Mouse (Mus musculus) lung, embryonic 16.5 days (tissue): ENCODE data around the gene Tmc7. TPM values are rescaled to one million over a fixed set of nuclear protein-coding genes. Genes with fewer than 3 reads are reported as not detected.
A peak's percentile ranks its signal among the peaks of the same experiment; 100 is the strongest.

Experiments
- ATAC-seq: fragments of 200-750 bp; cut with Nextera tagmentation; 2 replicates; pipeline ENCODE4 v1.8.0; 2017; ENCODE audit warnings: low read depth, mild to moderate bottlenecking, moderate library complexity
- H3K27ac ChIP-seq: fragments of 300-500 bp; sonication (generic); 2 replicates; pipeline ENCODE4 v1.5.1; 2014; ENCODE audit warnings: mild to moderate bottlenecking, control low read depth, low read length
- H3K27me3 ChIP-seq: fragments of 300-500 bp; sonication (generic); 2 replicates; pipeline ENCODE4 v1.6.1; 2014; ENCODE audit warnings: low read depth, low read length, mixed read lengths; ENCODE audit not compliant: control insufficient read depth, insufficient read depth
- H3K36me3 ChIP-seq: fragments of 300-500 bp; sonication (generic); 2 replicates; pipeline ENCODE4 v1.6.1; 2014; ENCODE audit warnings: low read length; ENCODE audit not compliant: control insufficient read depth, insufficient read depth
- H3K4me1 ChIP-seq: fragments of 300-500 bp; sonication (generic); replicated peaks from 2 replicates; pipeline ENCODE4 v1.6.1; 2014; ENCODE audit warnings: low read length, mixed read lengths; ENCODE audit not compliant: control insufficient read depth, insufficient read depth
- H3K4me2 ChIP-seq: fragments of 300-500 bp; sonication (generic); 2 replicates; pipeline ENCODE4 v1.6.1; 2014; ENCODE audit warnings: low read depth, low read length, control low read depth
- H3K4me3 ChIP-seq: fragments of 300-500 bp; sonication (generic); 2 replicates; pipeline ENCODE4 v1.5.1; 2014; ENCODE audit warnings: mild to moderate bottlenecking, low read length, control low read depth
- H3K9ac ChIP-seq: fragments of 300-500 bp; sonication (generic); 2 replicates; pipeline ENCODE4 v1.6.1; 2014; ENCODE audit warnings: low read length, control low read depth
- H3K9me3 ChIP-seq: fragments of 300-500 bp; sonication (generic); 2 replicates; pipeline ENCODE4 v1.6.1; 2016; ENCODE audit warnings: low read length; ENCODE audit not compliant: control insufficient read depth
- WGBS: fragments of 180-500 bp; shearing (Covaris S2); extraction: QIAGEN DNeasy Blood & Tissue Kit; methylation state at CpG from one replicate; pipeline ENCODE4 v1.1.7; 2014; 5-methylcytosine and 5-hydroxymethylcytosine counted together
- polyA plus RNA-seq: library from polyadenylated mRNA; unstranded; fragments of >200 nt; fragmentation: Nextera tagmentation; extraction: Ambion mirVana; gene quantifications from 2 replicates; pipeline ENCODE4 v1.2.1, GENCODE M21; 2015

Gene Tmc7
- polyA plus RNA-seq, 1 experiment from 2014 or later = 3.3 TPM

DNA sequence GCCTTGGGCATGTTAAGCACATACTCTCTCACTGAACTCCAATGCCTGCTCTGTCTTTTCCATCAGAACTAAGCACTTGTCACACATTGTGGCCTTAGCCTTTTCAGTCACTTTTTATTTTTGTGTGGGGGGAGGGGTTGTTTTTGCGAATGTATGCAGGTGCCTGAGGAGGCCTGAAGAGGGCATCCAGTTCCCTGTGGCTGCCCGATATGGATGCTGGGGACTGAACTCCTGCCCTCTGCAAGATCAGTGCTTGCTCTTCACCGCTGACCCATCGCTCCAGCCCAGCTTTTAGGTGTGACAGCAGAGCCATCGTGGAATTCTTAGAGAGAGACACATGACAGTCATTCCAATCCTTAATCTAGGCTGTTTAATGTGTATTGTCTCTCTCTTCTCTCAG is 13.2 kb downstream of the Tmc7 start:
- WGBS = 54% methylated on average over 5 of the region's 5 CpGs
- ATAC-seq = no peak
- no peak overlapping the region for H3K4me2 ChIP-seq

GRCm38 (mm10) chr7:118569121-118569543 is 15.4 kb downstream of the Tmc7 start:
- Histone ChIP-seq H3K4me1 (no peaks in the 10 kb centered on the region), H3K9ac (no peak overlapping the region), H3K27me3 (no peaks in the 10 kb centered on the region), H3K4me2 (no peak overlapping the region), H3K36me3 (no peaks in the 10 kb centered on the region), H3K27ac (no peak overlapping the region), H3K9me3 (no peaks in the 10 kb centered on the region; the same call in 1 of the 2 replicates), H3K4me3 (no peak overlapping the region)
- 88% methylated on average over 6 of the region's 6 CpGs for WGBS
- no peak for ATAC-seq

More for the DNA sequence above, 13.2 kb downstream of the Tmc7 start:
- H3K27ac ChIP-seq = no peak overlapping the region
- H3K9me3 ChIP-seq = no peaks in the 10 kb centered on the region; the same call in 1 of the 2 replicates
- H3K36me3 ChIP-seq = no peaks in the 10 kb centered on the region
- H3K4me3 ChIP-seq = no peak overlapping the region
- H3K4me1 ChIP-seq = no peaks in the 10 kb centered on the region
- H3K9ac ChIP-seq = no peak overlapping the region
- H3K27me3 ChIP-seq = no peaks in the 10 kb centered on the region

DNA sequence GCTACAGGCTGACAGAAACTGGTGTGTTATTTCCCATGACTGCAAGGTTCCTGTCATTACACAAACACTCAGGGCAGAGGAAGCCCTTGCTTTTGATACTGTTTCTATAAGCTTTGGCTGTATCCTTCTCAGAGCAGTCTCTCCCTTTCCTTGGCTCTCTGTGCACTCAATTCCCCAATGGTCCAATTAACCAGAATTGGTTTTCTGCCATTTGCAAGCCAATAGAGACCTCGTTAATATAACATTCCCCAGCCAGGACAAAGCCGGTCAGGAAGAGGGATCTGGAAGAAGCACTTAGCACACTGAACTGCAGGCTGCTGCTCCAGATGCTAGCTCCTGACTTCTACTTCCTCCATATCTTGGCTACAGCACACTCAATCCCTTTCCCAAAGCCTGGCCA is 30.2 kb downstream of the Tmc7 start:
- no peak overlapping the region for H3K27ac ChIP-seq
- no peak overlapping the region for H3K4me2 ChIP-seq
- no peaks in the 10 kb centered on the region for H3K36me3 ChIP-seq
- H3K4me1 ChIP-seq = no peaks in the 10 kb centered on the region
- 85% methylated on average over 2 of the region's 2 CpGs for whole genome bisulfite sequencing
- ATAC-seq = no peak
- no peaks in the 10 kb centered on the region for H3K9me3 ChIP-seq
- H3K27me3 ChIP-seq = no peaks in the 10 kb centered on the region
- no peak overlapping the region for H3K4me3 ChIP-seq
- H3K9ac ChIP-seq = no peak overlapping the region

DNA sequence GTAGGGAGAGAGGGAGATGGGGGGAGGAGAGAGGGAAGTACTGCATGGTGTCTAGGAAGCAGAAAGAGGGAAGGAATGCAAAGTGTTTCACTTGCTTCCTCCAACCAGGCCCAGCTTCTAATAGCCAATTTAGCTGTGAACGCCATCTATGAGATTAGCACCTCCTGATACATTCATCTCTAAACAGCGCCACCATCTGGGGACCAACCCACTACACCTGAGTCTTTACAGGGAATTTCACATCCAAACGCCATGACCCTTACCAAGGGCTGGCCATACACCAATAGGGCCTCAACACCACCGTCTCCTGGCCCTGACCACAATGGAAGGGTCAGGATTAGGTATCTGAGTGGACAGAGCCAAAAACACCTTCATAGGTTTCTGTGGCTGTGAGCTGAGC is 30.7 kb downstream of the Tmc7 start:
- Histone ChIP-seq H3K9ac (no peak overlapping the region), H3K4me3 (no peak overlapping the region), H3K27me3 (no peaks in the 10 kb centered on the region), H3K4me2 (no peak overlapping the region), H3K27ac (no peak overlapping the region), H3K4me1 (no peaks in the 10 kb centered on the region), H3K36me3 (no peaks in the 10 kb centered on the region), H3K9me3 (no peaks in the 10 kb centered on the region)
- ATAC-seq = no peak
- WGBS = 60% methylated on average over 4 of the region's 4 CpGs

DNA sequence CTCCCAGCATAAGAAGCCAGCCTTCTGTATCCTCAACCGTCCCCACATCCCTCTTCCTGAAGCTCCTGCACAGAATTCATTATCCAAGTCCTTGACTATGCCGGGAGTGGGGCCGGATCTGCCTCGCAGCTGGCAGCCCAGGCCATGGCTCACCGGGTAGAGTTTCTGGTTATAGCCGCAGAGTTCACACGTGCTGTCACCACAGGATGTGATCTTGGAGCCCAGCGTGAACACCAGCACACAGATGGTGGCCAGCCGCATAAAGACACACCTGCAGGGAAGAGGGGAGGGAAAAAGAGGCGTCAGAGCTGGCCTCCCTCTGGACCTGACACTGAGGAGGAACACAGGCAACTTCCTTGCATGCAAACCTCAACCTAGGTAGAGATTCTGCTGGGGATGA is 37.1 kb downstream of the Tmc7 start:
- 71% methylated on average over 10 of the region's 10 CpGs for WGBS
- no peaks in the 10 kb centered on the region for H3K36me3 ChIP-seq
- H3K4me1 ChIP-seq = no peaks in the 10 kb centered on the region
- ATAC-seq = no peak
- H3K4me3 ChIP-seq = no peak overlapping the region
- no peak overlapping the region for H3K4me2 ChIP-seq
- no peak overlapping the region for H3K9ac ChIP-seq
- H3K27ac ChIP-seq = no peak overlapping the region
- no peaks in the 10 kb centered on the region for H3K27me3 ChIP-seq
- no peaks in the 10 kb centered on the region for H3K9me3 ChIP-seq

- ATAC-seq = no peak
- WGBS = 69% methylated on average over 4 of the region's 4 CpGs
These were observed 40.4 kb downstream of the Tmc7 start for GRCm38 (mm10) chr7:118544128-118544527.

GRCm38 (mm10) chr7:118535076-118535475 is 49.5 kb downstream of the Tmc7 start:
- 53% methylated on average over 4 of the region's 4 CpGs for WGBS
- H3K4me2 ChIP-seq = peak overlapping the region; percentile 18
- H3K4me1 ChIP-seq = peaks cover 10% of the 10 kb centered on the region; the same call in 1 of the 2 replicates
- peak overlapping the region; percentile 89 for H3K27ac ChIP-seq
- no peak overlapping the region for H3K9ac ChIP-seq
- no peaks in the 10 kb centered on the region for H3K27me3 ChIP-seq
- peak; percentile 29; the same call in 1 of the 2 replicates for ATAC-seq
- H3K36me3 ChIP-seq = no peaks in the 10 kb centered on the region
- 0 out of 2 replicates have a peak overlapping the region, but pooled peaks have one; percentile 8 for H3K4me3 ChIP-seq
- no peaks in the 10 kb centered on the region for H3K9me3 ChIP-seq

More at GRCm38 (mm10) chr7:118544128-118544527, 40.4 kb downstream of the Tmc7 start:
- Histone ChIP-seq H3K4me1 (no peaks in the 10 kb centered on the region), H3K27me3 (no peaks in the 10 kb centered on the region), H3K36me3 (no peaks in the 10 kb centered on the region), H3K27ac (no peak overlapping the region), H3K4me3 (no peak overlapping the region), H3K9ac (no peak overlapping the region), H3K4me2 (no peak overlapping the region), H3K9me3 (no peaks in the 10 kb centered on the region)

DNA sequence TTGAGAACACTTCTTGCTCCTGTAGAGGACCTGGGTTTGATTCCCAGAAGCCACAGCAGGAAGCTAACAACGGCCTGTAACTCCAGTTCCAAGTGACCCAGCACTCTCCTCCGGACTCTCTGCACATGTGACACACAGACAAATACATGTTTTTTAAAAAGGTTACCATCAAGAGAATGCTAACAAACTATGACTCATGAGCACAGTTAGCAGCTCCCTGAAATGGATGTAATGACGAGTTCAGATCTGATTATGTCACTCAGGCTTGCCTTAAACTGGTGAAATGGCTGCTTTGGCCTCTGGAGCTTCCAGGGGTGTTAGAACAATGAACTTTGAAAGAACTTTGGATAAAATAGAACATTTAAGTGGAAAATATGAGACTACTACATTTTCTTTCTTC is 50.2 kb downstream of the Tmc7 start:
- Histone ChIP-seq H3K27ac (peak overlapping the region; percentile 89), H3K9me3 (no peaks in the 10 kb centered on the region), H3K4me3 (no peak overlapping the region), H3K4me1 (peaks cover 10% of the 10 kb centered on the region; the same call in 1 of the 2 replicates), H3K9ac (no peak overlapping the region), H3K27me3 (no peaks in the 10 kb centered on the region), H3K36me3 (no peaks in the 10 kb centered on the region), H3K4me2 (no peak overlapping the region)
- 64% methylated on average over 3 of the region's 3 CpGs for WGBS
- no peak for ATAC-seq

DNA sequence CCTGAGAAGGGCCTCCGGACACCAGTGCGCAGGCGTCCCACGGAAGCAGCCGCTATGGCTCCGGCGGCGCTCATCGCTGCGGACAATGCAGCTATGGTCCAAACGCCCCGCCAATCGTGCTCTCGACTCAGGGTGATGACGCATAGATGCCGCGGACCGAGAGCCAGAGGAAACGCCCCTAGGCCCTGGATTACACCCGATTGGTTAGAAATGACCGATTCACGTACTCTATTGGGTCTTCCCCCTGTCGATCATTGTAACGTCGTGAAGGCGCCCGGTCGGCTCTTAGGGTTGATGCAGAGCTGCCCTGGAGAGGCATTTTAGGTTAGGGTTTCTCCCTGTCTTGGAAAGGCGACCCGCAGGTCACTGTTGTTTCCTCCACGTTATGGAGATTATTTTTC is 51.4 kb downstream of the Tmc7 start, which contains the start of gene Coq7:
Coq7 (minus strand) TSS at position 179 of the 401 bp plus-strand sequence.
- 0% methylated on average over 31 of the region's 31 CpGs for WGBS
- Histone ChIP-seq H3K9ac (peak within 1 kb of the TSS; percentile 89), H3K9me3 (no peaks in the 10 kb centered on the region), H3K36me3 (no peaks in the 10 kb centered on the region), H3K27ac (peak within 1 kb of the TSS; percentile 97), H3K4me1 (peaks cover 10% of the 10 kb centered on the region; the same call in 1 of the 2 replicates), H3K27me3 (no peaks in the 10 kb centered on the region), H3K4me3 (peak within 1 kb of the TSS; percentile 84), H3K4me2 (peak within 1 kb of the TSS; percentile 84)
- peak; percentile 99 for ATAC-seq
